Mouse (Mus musculus): ENCODE data around the gene Fat3.

Fat3 gene

DNA sequence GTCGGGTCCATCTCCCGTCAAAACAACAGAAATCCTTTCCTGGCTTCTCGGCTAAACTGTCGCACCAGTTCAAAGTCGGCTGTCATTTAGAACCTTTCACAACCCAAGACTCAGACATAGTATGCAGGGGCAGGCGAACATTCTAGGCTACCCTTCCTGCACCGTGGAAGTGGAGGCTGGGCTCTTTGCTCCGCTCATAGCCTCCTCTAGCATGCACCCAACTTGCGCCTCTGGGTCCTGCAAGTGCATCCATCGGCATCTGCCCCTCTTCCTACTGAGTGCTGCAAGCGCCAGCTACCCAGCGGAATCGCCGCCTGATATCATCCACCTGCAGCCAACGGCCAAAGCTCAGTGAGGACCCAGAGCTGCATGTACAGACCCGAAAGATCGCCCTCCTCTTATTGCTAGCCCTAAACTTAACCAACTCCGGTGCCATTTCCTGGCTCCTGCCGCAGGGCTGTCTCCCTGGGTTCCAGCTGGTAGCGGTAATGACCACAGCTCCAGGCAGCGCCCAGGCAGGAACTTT lies at the start of gene Fat3:
TSS of gene Fat3 (minus strand) at position 100 of the 526 bp plus-strand sequence.
- no peak for DNase-seq (ENCODE audit: low spot score in 2 of 2)

DNA sequence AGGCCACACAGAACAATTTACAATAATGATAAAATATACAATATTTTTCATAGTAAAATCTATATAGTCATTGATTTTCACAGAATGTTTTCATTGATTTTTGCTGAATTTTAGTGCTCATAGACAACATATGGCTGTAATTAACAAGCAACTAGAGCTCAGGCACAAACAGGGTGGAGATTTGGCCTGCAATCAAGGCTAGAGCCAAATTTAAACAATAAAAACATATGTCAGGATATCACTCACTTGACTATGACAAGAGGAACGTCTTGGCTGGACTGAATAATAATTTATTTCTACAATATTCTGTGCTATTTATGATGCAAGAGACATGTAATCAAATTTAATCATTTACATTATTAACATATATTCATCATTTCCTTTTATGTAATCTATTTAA lies 31.8 kb upstream of the Fat3 start:
- no peak for DNase-seq (ENCODE audit: low spot score in 2 of 2)

DNA sequence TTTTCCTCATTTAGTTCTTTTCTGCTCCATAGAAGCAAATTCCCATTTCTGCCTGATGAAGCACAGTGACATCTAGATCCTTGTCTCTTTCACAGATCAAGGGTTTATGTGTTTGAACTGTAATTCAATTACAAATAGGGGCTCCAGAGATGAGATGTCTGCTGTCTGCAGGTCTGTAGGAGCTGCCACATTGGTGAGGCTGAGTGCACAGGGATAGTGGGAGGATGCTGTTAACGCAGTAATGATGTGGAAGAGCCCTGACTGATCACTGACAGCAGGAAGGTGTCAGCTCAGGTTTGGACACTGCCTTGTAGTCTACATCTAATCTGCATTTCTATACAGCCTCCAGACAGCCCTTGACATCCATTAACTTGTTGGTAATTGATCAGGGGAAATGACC lies 16.5 kb upstream of the Fat3 start:
- no peak for DNase-seq (ENCODE audit: low spot score in 2 of 2)

DNA sequence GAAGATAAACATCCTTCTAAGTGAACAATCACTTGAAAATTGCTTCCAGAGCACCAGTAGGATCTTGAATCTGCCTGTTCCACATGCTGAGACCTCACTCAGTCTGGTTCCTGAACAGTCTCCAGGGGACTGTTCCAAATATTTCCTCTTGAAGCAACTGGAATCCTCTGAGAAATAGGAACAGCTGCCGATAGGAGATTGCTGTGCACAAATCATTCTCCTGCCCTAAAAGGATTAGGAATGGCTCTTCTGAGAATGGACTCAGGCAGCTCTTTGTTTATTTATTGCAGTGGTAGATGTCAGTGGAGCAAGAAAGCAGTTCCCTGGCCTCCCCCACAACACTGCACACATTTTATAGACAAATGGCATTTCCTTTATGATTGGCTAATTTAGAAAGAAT lies 10.9 kb upstream of the Fat3 start:
- DNase-seq (ENCODE audit: low spot score in 2 of 2): no peak

DNA sequence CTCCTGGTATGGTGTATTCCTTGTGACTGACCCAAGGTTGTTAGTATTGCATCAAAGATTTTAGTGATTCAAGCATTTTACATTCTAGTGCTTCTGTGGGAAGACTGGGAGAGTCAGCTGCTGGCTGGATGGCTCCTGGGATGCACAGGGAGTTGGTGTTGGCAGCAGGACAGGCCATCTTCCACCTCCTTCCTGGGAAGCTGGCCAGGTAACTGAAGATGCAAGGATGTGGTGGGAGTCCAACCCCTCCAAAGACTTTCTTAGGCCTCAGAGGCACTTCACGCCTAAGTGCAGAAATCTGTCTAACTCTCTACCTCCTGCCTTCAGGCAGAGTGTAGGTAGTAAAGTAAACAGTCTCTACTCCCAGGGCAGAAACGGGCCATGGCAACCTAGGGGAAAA lies 2.7 kb upstream of the Fat3 start:
- no peak for DNase-seq (ENCODE audit: low spot score in 2 of 2)

DNA sequence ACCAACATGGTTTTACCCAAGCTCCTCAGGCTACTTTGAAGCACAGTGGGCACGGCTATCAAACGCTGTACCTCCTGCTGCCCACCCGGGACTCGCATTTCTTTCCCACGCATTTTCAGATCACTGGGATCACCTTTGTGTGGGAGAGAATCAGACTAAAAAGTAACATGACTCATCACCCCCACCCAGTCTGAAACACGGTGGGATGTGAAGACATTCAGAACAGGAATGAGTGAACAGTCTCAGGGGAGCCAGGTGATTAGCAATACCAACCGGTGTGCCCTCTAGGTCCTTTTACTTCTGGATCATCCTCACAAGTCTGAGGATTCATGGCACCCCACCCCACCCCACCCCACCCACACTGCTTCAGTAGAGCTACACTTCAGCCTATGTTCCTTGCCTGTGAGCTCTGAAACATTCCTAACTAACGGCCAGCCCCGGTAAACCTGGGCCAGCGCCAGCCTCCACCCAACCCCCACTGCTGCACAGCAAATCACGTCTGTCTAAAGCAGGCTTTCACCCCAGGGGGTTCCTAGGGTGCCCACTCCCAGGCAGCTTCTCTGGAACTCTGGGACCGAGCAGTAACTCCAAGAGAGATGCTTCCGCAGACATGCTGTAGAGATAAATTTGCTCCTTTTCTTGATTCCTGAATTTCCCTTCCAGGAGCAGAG lies 1.7 kb upstream of the Fat3 start:
- no peak for DNase-seq (ENCODE audit: low spot score in 2 of 2)

DNA sequence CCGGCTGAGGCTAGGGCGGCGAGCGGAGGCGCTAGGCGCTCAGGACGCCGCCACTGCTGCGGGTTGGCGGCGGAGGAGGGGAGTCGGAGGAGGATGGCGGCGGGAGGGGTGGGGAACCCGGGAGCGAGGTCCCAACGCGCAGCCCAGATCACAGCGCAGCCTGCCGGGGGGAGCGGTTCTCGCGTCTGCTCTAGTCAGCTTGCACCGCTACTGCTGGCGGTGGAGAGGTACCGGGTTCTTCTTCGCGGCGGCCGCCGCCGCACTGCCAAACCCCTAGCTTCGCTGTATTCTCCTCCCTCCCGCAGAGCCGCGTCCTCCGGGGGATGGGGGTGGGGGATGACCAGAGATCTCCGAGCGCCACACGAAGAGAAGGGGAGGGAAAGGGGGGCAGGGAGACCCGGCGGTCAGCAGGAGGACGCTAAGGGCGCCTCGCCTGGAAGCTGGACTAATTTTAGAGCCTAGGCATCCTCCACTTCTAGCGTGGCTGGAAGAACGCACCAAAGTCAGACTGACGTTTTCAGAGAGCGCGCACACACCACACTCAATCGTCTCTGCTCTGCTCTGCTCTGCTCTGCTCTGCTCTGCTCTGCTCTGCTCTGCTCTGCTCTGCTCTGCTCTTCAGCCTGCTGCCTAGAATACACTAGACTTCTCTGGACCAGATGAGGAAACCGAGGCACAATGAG lies 1.0 kb upstream of the Fat3 start:
- DNase-seq (ENCODE audit: low spot score in 2 of 2): no peak

DNA sequence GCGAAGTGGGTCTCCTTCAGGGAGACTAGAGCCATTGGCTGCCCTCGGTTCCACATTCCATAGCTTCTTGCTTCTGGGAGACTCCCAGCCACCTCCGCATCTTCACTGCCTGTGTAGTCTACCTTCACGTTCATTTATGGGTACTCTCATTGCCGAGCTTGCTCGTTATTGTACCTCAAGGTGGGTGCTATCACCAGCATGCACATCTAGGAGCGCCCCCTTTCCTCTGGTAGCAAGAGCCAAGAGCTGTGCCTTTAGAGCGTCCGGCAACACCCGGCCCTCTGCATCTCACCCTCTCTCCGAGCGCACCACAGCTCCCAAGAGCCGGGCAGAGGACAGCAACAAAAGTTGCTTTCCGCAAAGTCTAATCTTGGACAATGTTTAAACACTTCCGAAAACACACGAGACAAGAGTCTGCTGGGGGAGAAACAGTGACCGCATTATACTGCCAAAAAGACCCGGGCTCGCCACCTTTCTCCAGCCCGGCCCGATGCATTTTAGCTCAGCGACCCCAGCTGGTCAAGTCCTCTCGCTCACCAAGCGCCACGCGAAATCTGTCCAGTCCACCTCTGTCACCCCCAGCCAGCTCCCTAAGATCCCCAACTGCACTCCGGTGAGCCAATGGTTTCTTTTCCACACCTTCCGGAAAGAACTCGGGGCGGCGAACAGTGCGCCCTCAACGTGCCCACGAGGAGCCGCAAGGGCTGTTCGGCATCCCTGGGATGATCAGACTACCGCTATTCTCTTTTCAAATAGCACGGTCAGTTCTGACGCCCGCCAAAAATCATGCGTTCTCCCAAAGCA lies 501 bp downstream of the Fat3 start:
- no peak for DNase-seq (ENCODE audit: low spot score in 2 of 2)

DNA sequence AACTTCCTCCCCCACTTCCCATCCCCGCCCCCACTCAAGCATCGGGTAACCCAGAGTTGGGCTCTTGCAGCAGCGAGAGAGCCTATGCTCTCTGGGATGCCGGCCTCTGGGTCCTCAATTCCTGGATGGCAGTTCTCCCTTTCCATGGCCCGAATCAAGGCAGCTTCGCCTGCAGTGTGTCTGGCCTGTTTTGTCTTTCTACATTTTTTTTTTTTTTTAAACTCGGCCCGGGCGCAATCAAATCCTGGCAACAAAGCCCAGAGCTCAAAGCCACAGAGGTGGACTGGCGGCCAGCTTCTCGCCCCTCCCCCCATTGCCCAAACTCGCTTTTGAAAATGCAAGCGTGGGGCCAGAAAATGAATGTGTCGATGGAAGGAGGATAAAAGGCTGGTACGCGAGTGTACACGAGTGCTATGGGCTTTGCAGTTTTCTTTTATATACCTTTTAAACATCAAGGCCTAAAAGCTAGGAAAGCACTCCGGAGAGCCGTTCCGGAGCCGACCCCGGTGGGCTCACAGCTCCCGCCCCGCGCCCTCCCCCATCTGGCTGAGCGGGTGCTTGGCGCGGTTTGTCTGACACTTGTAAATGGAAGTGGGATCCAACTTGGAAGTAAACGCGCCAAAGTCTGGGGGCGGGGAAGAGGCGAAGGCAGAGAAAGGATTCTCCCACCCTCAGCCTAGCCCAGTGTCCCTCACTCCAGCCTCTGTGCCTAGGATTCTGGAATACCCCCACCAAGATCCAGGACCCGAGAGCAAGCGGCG lies 1.3 kb downstream of the Fat3 start:
- DNase-seq (ENCODE audit: low spot score in 2 of 2): no peak

DNA sequence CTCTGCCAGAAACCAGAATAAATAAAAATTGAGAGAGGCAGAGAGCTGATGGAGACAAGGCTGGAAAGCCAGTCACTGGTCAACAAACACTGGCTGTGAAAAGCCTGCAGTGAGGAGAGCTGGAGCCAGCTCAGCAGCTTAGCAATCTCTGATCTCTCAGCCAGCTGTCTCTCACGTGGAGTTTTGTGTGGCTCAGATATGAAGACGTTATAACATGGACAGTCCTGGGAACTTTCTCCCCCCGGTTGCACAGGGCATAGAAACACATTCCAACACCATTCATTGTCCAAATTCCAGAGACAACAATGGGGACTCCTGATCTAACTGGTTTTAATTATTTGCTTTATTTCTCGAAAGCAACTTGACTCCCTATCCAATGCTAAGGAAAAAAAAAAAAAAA lies 2.2 kb downstream of the Fat3 start:
- no peak for DNase-seq (ENCODE audit: low spot score in 2 of 2)

DNA sequence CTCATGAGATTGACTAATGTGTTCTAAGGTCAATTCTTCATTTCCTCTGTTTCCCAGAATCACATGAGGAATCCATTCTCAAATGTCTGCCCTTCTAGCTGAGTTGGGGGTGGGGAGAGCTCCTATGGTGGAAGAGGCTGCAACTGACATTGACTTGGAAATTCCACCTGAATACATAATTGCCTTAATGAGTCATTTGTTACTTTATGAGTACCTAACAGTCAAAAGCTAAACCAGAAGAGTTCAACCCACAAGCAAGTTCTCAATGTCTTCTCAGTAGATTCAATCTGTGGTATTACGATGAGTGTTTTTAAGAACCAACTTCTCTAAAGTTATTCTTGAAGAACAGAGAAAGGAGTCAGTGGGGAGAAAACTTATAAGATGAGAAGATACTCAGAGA lies 3.7 kb downstream of the Fat3 start:
- no peak for DNase-seq (ENCODE audit: low spot score in 2 of 2)

DNA sequence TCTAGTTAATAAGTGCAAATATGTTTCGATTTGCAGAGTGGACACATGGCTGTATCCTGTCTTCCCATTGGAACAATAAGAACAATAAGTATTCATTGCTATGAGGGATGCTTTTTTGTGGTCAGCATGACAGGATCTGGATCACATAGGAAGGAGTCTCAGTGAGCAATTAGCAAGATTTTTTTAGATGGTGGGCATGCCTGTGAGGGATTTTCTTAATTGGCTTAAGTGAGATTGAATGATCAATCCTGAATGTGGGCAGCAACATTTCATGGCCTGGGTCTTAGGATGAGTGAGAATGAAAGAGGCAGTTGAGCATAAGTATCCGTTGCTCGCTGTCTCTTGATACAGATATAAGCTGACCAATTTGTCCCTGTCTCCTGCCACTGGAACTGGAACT lies 4.8 kb downstream of the Fat3 start:
- DNase-seq (ENCODE audit: low spot score in 2 of 2): no peak

DNA sequence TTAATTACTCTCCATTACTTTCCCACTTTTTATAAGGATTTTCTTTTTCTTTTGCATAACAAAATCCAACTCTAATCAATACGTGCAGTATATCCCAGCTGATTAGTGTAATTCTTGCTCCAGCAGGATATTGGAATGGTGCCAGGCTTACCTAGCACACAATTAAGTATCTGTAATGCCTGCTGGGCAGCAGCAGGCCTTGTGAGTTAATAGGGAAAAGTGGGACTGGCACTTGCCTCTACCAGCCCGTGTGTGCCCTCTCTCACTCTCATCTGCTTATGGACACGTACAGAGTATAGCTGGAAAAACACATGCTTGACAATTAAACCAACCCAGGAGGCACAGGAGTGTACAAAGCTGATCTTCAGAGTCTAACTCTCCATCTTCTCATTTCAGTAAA lies 11.4 kb downstream of the Fat3 start:
- DNase-seq (ENCODE audit: low spot score in 2 of 2): no peak

DNA sequence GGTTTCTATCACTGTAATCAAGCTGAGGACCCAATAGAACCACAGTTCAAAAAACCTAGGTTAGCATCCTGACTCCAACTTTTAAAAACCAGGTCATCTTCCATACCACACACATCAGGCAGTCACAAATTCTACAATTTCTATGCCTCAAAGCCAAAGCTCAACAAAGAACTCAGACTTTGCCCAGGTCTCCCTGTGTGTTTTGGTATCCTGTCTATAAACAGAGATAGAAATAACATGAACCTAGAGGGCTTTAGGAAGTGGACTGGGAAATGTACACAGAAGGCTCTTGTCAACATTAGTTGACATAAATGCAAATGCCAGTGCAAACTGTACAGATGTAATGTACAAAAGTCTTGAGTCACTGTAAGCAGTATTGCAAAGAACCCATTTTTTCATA lies 13.5 kb downstream of the Fat3 start:
- no peak for DNase-seq (ENCODE audit: low spot score in 2 of 2)

DNA sequence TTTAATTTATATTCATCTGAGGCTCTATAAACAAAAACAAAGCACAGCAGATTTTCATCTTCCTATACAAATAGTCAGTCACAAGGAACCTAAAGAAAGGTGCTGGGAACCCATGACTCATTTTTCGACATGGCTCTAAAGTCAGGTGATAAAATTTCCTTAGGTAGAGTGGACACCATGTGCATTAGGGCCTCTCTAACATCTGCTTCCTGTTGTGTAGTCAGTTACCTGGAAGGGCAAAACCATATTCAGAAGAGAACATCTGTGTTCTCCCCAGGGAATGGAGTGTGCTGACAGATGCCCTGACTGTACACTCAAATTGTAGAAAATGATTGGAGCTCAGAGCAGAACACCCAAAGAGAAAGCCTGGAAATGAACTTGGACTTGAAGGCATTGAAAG lies 14.9 kb downstream of the Fat3 start:
- DNase-seq (ENCODE audit: low spot score in 2 of 2): no peak

DNA sequence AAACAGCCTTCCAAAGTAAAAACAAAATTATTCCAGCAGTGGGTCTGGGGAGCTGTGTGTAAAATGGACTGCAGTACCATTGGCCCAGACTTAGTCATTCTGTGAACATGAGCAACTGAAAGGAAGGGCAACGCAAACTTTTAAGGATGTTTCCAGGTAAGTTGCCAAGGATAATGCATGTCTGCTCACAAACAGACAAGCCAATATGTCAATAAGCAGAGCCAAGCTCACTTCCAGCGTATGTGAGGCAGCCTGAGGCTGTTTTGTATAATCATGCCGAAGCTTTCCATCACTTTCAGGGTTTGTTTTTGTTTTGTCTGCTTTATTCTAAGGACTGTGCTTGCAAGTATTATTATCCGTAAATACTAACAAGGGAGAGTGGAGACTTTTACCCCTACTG lies 15.9 kb downstream of the Fat3 start:
- no peak for DNase-seq (ENCODE audit: low spot score in 2 of 2)

DNA sequence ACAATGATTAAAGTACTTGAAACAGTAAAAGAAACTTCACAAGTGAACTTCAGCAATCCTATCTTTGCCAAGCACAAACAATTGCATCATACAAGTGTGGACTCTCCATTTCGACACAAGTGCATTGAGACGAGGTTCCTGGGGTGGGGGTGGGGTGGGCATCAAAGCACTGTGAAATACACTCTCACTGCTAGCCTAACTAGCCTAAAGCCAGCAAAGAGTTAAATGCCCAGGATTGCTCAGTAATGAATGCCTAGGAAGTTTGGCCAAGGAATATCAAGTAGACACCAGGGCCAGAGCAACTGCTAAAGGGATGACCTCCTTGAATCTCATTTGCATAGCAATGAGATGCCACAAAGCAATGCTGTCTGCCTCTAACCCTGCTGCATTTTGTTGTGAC lies 16.3 kb downstream of the Fat3 start:
- no peak for DNase-seq (ENCODE audit: low spot score in 2 of 2)

DNA sequence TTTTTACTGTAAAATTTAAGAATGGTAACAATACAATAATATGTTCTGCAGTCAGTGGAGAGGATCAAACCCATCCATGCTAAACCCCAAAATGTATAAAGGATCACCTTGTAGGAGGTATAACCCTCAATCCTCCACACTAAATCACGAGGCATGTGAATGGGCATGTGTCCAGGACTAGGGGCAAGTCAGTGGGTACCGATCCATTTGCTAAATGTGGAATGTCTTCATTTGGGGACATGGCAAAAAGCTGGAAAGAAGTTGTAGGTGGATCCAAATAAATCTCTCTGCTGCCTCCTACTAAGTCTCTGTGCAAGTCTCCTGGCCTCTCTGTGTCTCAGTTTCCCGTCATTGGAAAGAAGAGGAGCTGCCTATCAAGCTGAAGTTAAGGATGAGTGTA lies 39.6 kb downstream of the Fat3 start:
- DNase-seq (ENCODE audit: low spot score in 2 of 2): no peak

DNA sequence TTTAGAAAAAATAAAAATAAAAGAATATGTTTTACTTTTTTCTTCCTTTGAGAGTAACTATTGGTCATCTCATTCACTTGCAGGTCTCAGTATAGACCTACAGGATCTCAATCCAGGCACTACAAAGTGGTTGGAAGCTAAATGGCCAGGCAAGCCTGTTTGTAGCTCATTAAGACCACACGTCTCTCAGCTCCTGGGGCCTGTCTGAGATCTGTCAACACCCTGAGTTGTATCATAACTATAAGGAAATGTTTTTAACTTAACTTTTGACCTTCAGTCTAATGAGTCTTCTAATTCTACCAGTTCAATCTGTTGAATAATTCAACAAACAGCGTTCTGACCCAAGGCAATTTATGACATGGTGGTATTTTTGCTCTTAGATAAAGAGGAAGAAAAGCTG lies 40.5 kb downstream of the Fat3 start:
- DNase-seq (ENCODE audit: low spot score in 2 of 2): no peak

DNA sequence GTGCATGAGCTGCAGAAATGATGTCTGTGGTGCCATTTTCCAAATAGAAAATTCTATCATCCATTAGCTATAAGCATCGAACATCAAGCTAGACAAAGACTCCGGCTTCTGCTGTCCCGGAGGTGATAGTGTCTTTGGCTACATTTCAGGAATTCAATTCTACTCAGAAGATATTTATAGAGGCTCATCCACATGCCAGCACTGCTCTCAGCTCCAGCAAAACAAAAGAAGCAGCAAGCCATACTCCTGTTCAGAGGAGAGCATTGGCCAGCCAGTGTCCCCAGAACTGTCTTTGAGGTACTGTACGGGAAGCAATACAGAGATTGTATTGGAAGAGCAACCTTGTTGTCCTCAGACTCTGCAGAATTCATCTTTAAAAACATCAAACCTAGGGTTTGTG lies 59.2 kb downstream of the Fat3 start:
- no peak for DNase-seq (ENCODE audit: low spot score in 2 of 2)

DNA sequence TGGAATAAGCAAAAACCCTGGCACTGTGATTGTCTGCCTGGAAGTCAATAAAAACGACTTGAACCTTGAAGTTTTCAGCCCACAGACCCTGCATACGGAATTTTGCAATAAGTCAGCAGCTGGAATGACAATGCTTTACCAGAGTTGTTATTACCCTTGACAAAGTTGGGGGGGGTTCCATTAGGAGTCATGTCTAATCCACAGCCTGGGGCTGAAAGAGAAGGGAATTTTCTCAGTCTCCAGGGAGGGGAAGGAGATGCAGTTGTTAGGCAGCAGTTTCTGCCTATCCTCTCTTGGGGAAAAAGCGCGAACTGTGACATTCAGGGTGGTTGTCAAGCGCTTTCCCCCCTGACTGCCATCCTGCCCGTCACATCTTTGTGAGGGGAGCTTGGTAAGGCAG lies 60.4 kb downstream of the Fat3 start:
- DNase-seq (ENCODE audit: low spot score in 2 of 2): no peak

DNA sequence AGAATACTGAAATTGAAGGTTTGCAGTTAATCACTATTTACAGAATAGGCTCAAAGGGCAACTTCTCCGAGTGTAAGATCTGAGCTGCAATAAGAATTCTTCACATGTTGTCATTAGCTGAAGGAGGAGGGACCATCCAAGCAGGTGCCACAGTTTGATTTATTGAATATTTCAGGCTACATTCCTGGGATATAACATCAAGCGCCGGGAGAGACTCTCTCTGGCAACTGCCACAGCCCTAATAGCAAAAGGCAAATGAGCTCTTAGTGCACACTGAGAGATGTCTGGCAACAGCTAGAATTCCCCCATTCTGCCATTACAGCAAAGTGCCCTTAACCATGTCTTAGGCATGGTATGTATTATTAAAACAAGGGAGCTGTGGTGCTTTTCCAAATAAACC lies 61.1 kb downstream of the Fat3 start:
- DNase-seq (ENCODE audit: low spot score in 2 of 2): no peak

Measured in thymus, postnatal 10 days (tissue).